Mouse (Mus musculus): Measurements from ENCODE around the gene Leap2. TPM values are rescaled to one million over a fixed set of nuclear protein-coding genes. Genes with fewer than 3 reads are reported as not detected.

Gene Leap2
- polyA plus RNA-seq, 1 experiment from 2014 or later = 78.2 TPM

GRCm38 (mm10) chr11:53418048-53418447 lies 4.9 kb downstream of the Leap2 start:
- Histone ChIP-seq H3K9me3 (replicated peaks; ENCODE audit: control insufficient read depth, low read length) (no peaks in the 10 kb centered on the region), H3K27me3 (ENCODE audit: control insufficient read depth, insufficient read depth, low read depth, low read length) (no peaks in the 10 kb centered on the region), H3K4me1 (ENCODE audit: control insufficient read depth, low read depth, low read length) (no peaks in the 10 kb centered on the region), H3K4me2 (ENCODE audit: low read depth, low read length) (no peak overlapping the region), H3K4me3 (ENCODE audit: low read depth, low read length) (no peak overlapping the region), H3K9ac (ENCODE audit: low read depth, low read length) (no peak overlapping the region), H3K27ac (ENCODE audit: low read length) (no peak overlapping the region), H3K36me3 (ENCODE audit: control insufficient read depth, insufficient read depth) (peaks cover 24% of the 10 kb centered on the region)
- ATAC-seq (ENCODE audit: low read depth) = peak; percentile 59

- Histone ChIP-seq H3K9me3 (replicated peaks; ENCODE audit: control insufficient read depth, low read length) (no peaks in the 10 kb centered on the region), H3K4me3 (ENCODE audit: low read depth, low read length) (no peak overlapping the region), H3K4me1 (ENCODE audit: control insufficient read depth, low read depth, low read length) (no peaks in the 10 kb centered on the region), H3K4me2 (ENCODE audit: low read depth, low read length) (no peak overlapping the region), H3K36me3 (ENCODE audit: control insufficient read depth, insufficient read depth) (peaks cover 39% of the 10 kb centered on the region), H3K27me3 (ENCODE audit: control insufficient read depth, insufficient read depth, low read depth, low read length) (no peaks in the 10 kb centered on the region), H3K27ac (ENCODE audit: low read length) (no peak overlapping the region), H3K9ac (ENCODE audit: low read depth, low read length) (no peak overlapping the region)
- ATAC-seq (ENCODE audit: low read depth) = no peak
- 84% methylated on average over 4 of the region's 4 CpGs for WGBS (ENCODE audit: insufficient replicate concordance)
Observed at GRCm38 (mm10) chr11:53413871-53414270, 9.1 kb downstream of the Leap2 start.

GRCm38 (mm10) chr11:53411738-53412137 lies 11.2 kb downstream of the Leap2 start:
- ATAC-seq (ENCODE audit: low read depth) = no peak

GRCm38 (mm10) chr11:53403638-53404037 lies 19.3 kb downstream of the Leap2 start:
- no peak for ATAC-seq (ENCODE audit: low read depth)
- H3K4me2 ChIP-seq (ENCODE audit: low read depth, low read length) = no peak overlapping the region
- no peaks in the 10 kb centered on the region for H3K9me3 ChIP-seq (replicated peaks; ENCODE audit: control insufficient read depth, low read length)
- no peaks in the 10 kb centered on the region; the same call in 1 of the 2 replicates for H3K4me1 ChIP-seq (ENCODE audit: control insufficient read depth, low read depth, low read length)
- 22% methylated on average over 1 of the region's 1 CpGs for WGBS (ENCODE audit: insufficient replicate concordance)
- no peak overlapping the region for H3K27ac ChIP-seq (ENCODE audit: low read length)
- no peak overlapping the region for H3K9ac ChIP-seq (ENCODE audit: low read depth, low read length)
- no peaks in the 10 kb centered on the region for H3K27me3 ChIP-seq (ENCODE audit: control insufficient read depth, insufficient read depth, low read depth, low read length)
- H3K4me3 ChIP-seq (ENCODE audit: low read depth, low read length) = no peak overlapping the region
- H3K36me3 ChIP-seq (ENCODE audit: control insufficient read depth, insufficient read depth) = peaks cover 22% of the 10 kb centered on the region

More at GRCm38 (mm10) chr11:53411738-53412137, 11.2 kb downstream of the Leap2 start:
- Histone ChIP-seq H3K36me3 (ENCODE audit: control insufficient read depth, insufficient read depth) (peaks cover 41% of the 10 kb centered on the region), H3K27me3 (ENCODE audit: control insufficient read depth, insufficient read depth, low read depth, low read length) (no peaks in the 10 kb centered on the region), H3K4me3 (ENCODE audit: low read depth, low read length) (no peak overlapping the region), H3K9ac (ENCODE audit: low read depth, low read length) (no peak overlapping the region), H3K27ac (ENCODE audit: low read length) (no peak overlapping the region), H3K4me1 (ENCODE audit: control insufficient read depth, low read depth, low read length) (no peaks in the 10 kb centered on the region), H3K4me2 (ENCODE audit: low read depth, low read length) (no peak overlapping the region), H3K9me3 (replicated peaks; ENCODE audit: control insufficient read depth, low read length) (no peaks in the 10 kb centered on the region)

GRCm38 (mm10) chr11:53393856-53394255 lies 29.1 kb downstream of the Leap2 start:
- no peak overlapping the region for H3K4me2 ChIP-seq (ENCODE audit: low read depth, low read length)
- no peaks in the 10 kb centered on the region for H3K27me3 ChIP-seq (ENCODE audit: control insufficient read depth, insufficient read depth, low read depth, low read length)
- no peak overlapping the region for H3K9ac ChIP-seq (ENCODE audit: low read depth, low read length)
- H3K27ac ChIP-seq (ENCODE audit: low read length) = no peak overlapping the region
- H3K4me3 ChIP-seq (ENCODE audit: low read depth, low read length) = no peak overlapping the region
- peaks cover 13% of the 10 kb centered on the region for H3K36me3 ChIP-seq (ENCODE audit: control insufficient read depth, insufficient read depth)
- H3K9me3 ChIP-seq (replicated peaks; ENCODE audit: control insufficient read depth, low read length) = no peaks in the 10 kb centered on the region
- no peaks in the 10 kb centered on the region for H3K4me1 ChIP-seq (ENCODE audit: control insufficient read depth, low read depth, low read length)
- ATAC-seq (ENCODE audit: low read depth) = no peak
- WGBS (ENCODE audit: insufficient replicate concordance) = 25% methylated on average over 1 of the region's 1 CpGs

GRCm38 (mm10) chr11:53383758-53384428 lies 39.1 kb downstream of the Leap2 start:
- Histone ChIP-seq H3K9ac (ENCODE audit: low read depth, low read length) (no peak overlapping the region), H3K36me3 (ENCODE audit: control insufficient read depth, insufficient read depth) (no peaks in the 10 kb centered on the region; the same call in 1 of the 2 replicates), H3K27me3 (ENCODE audit: control insufficient read depth, insufficient read depth, low read depth, low read length) (no peaks in the 10 kb centered on the region), H3K4me2 (ENCODE audit: low read depth, low read length) (no peak overlapping the region), H3K4me1 (ENCODE audit: control insufficient read depth, low read depth, low read length) (peaks cover 2% of the 10 kb centered on the region), H3K9me3 (replicated peaks; ENCODE audit: control insufficient read depth, low read length) (no peaks in the 10 kb centered on the region), H3K27ac (ENCODE audit: low read length) (no peak overlapping the region), H3K4me3 (ENCODE audit: low read depth, low read length) (no peak overlapping the region)
- no peak for ATAC-seq (ENCODE audit: low read depth)
- 93% methylated on average over 2 of the region's 2 CpGs for WGBS (ENCODE audit: insufficient replicate concordance)

- no peak overlapping the region; the same call in 1 of the 2 replicates for H3K27ac ChIP-seq (ENCODE audit: low read length)
- H3K36me3 ChIP-seq (ENCODE audit: control insufficient read depth, insufficient read depth) = peaks cover 2% of the 10 kb centered on the region; the same call in 1 of the 2 replicates
- 59% methylated on average over 1 of the region's 1 CpGs for WGBS (ENCODE audit: insufficient replicate concordance)
- no peak overlapping the region for H3K4me3 ChIP-seq (ENCODE audit: low read depth, low read length)
- peaks cover 4% of the 10 kb centered on the region for H3K4me1 ChIP-seq (ENCODE audit: control insufficient read depth, low read depth, low read length)
- no peak for ATAC-seq (ENCODE audit: low read depth)
- H3K9ac ChIP-seq (ENCODE audit: low read depth, low read length) = no peak overlapping the region
- H3K4me2 ChIP-seq (ENCODE audit: low read depth, low read length) = 0 out of 2 replicates have a peak overlapping the region, but pooled peaks have one; percentile 9
- H3K27me3 ChIP-seq (ENCODE audit: control insufficient read depth, insufficient read depth, low read depth, low read length) = no peaks in the 10 kb centered on the region
- H3K9me3 ChIP-seq (replicated peaks; ENCODE audit: control insufficient read depth, low read length) = no peaks in the 10 kb centered on the region
Observed at GRCm38 (mm10) chr11:53378918-53379317, 44.1 kb downstream of the Leap2 start.

Small RNA genes lying within 50 kb of the gene (microRNA-seq; reads per million reads assigned to microRNA genes)
- 1.2 reads per million for gene Mir6920

Other genes with a start within 250 kb of the Leap2 start
- gene Hspa4, start 122.7 kb downstream of the Leap2 start, polyA plus RNA-seq (2015; fragmentation: Nextera tagmentation; extraction: Ambion mirVana) = 32.4 and 33.7 TPM in 2 replicates
- gene Zcchc10, start 98.5 kb downstream of the Leap2 start, polyA plus RNA-seq (2015; fragmentation: Nextera tagmentation; extraction: Ambion mirVana) = 6.0 and 7.3 TPM in 2 replicates
- 8.3 and 8.6 TPM in 2 replicates for gene Aff4, start 72.3 kb downstream of the Leap2 start, polyA plus RNA-seq (2015; fragmentation: Nextera tagmentation; extraction: Ambion mirVana)
- 513 and 549 TPM in 2 replicates for gene Uqcrq, start 7.7 kb upstream of the Leap2 start, polyA plus RNA-seq (2015; fragmentation: Nextera tagmentation; extraction: Ambion mirVana)
- gene Gdf9, start 7.9 kb upstream of the Leap2 start, polyA plus RNA-seq (2015; fragmentation: Nextera tagmentation; extraction: Ambion mirVana) = 0.41 and 0.43 TPM in 2 replicates
- 0.18 and 0.22 TPM in 2 replicates for gene Gm10447, start 33.9 kb upstream of the Leap2 start, polyA plus RNA-seq (2015; fragmentation: Nextera tagmentation; extraction: Ambion mirVana)
- gene Shroom1, start 34.0 kb upstream of the Leap2 start, polyA plus RNA-seq (2015; fragmentation: Nextera tagmentation; extraction: Ambion mirVana) = 3.1 and 4.1 TPM in 2 replicates
- gene Gm9837, start 47.3 kb upstream of the Leap2 start, polyA plus RNA-seq (2015; fragmentation: Nextera tagmentation; extraction: Ambion mirVana) = not detected in 2 replicates
- 0.49 and 0.64 TPM in 2 replicates for gene Gm9945, start 57.0 kb upstream of the Leap2 start, polyA plus RNA-seq (2015; fragmentation: Nextera tagmentation; extraction: Ambion mirVana)
- 13.5 and 15.9 TPM in 2 replicates for gene Sowaha, start 57.1 kb upstream of the Leap2 start, polyA plus RNA-seq (2015; fragmentation: Nextera tagmentation; extraction: Ambion mirVana)
- 16.5 and 18.9 TPM in 2 replicates for gene Sept8, start 96.1 kb upstream of the Leap2 start, polyA plus RNA-seq (2015; fragmentation: Nextera tagmentation; extraction: Ambion mirVana)
- 7.4 and 9.7 TPM in 2 replicates for gene Kif3a, start 144.2 kb upstream of the Leap2 start, polyA plus RNA-seq (2015; fragmentation: Nextera tagmentation; extraction: Ambion mirVana)
- 0.20 and 0.27 TPM in 2 replicates for gene Il4, start 195.5 kb upstream of the Leap2 start, polyA plus RNA-seq (2015; fragmentation: Nextera tagmentation; extraction: Ambion mirVana)
- gene Il13, start 211.5 kb upstream of the Leap2 start, polyA plus RNA-seq (2015; fragmentation: Nextera tagmentation; extraction: Ambion mirVana) = not detected in 2 replicates